Mouse (Mus musculus) ovary, postnatal 10 days (tissue): ENCODE measurements at regions not wholly inside any gene's neighbourhood (a gene's known extent, or its start where the extent isn't known, plus 50 kb on each side); places are given as distances from the start of the nearest gene placed in this dataset.

Experiments used
- DNase-seq: peaks from one replicate; pipeline ENCODE4 v3.0.0; 2022; ENCODE audit warnings: low spot score

- no peak for DNase-seq
Measured at GRCm38 (mm10) chr12:92292460-92293340, 443.7 kb upstream of the Sel1l start.

- no peak for DNase-seq
Measured at GRCm38 (mm10) chr12:92291490-92291889, 442.5 kb upstream of the Sel1l start.

DNA sequence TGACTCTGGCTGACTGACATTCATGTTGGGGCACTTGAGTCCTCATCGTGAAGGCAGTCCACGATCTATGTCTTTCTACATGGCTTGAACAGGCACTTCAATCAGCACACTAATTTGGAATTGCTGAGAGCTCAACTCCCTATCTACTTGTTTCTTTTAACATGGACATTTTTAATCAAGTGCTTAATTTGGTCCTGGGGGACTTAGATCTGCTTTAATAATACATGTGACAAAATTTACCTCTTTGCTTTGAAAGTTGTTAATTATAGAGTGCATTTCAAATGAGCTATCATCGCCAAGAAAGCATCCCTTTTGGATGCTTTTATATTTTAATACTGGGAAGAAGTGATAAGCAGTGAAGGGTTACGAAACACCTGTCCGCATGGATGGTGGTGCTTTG is 436.6 kb upstream of the Sel1l start:
- DNase-seq, result no peak

- DNase-seq, result no peak
Measured at GRCm38 (mm10) chr12:92280470-92280869, 431.5 kb upstream of the Sel1l start.

DNA sequence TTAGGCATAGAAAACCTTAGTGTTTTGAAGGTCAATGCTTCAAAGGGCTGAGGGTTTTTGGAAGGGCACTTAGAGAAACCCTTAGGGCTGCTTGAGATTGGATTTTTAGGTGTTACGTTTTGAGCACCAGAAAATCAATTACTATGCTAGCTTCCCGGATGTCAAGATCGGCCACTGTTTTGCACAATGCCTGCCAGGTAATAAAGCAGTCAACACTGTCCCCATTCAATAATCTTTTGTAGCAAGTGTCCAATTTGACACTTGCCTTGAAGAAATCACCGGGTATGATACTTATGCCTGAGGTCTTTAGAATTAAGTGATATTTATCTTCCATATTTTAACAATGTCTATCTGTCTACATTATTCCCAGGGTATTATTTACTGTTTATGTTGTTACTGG is 403.0 kb upstream of the Sel1l start:
- no peak for DNase-seq

DNA sequence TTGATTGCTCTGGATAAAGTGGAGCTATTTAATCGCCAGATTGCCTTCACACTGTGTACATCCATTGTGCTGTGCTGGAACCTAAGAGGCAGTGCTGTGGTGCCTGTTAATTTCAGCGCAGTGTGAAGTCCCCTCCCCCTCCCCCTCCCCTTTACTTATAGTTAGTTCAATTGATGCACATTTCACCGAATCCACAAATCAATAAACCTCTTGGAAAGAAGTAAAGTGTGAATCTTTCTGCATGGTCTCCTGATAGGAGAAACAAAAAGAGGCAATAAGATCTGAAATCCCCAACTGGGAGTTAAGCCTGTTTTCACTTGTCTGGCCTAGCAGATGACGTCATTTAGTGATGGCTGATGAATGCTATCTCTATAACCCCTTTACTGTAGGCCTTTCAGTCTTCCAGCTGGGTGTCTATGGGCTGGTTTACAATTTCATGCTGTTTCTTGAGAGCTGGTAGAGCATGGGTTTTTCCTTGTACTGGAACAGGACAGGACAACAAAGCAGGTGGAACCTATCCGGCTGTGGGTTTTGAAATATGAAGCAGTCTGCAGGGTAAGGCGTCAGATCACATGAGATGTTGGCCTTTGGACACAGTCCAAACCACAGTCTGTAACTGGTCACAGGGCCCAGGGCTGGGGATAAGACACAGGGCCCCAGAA is 398.0 kb upstream of the Sel1l start:
- no peak for DNase-seq

DNA sequence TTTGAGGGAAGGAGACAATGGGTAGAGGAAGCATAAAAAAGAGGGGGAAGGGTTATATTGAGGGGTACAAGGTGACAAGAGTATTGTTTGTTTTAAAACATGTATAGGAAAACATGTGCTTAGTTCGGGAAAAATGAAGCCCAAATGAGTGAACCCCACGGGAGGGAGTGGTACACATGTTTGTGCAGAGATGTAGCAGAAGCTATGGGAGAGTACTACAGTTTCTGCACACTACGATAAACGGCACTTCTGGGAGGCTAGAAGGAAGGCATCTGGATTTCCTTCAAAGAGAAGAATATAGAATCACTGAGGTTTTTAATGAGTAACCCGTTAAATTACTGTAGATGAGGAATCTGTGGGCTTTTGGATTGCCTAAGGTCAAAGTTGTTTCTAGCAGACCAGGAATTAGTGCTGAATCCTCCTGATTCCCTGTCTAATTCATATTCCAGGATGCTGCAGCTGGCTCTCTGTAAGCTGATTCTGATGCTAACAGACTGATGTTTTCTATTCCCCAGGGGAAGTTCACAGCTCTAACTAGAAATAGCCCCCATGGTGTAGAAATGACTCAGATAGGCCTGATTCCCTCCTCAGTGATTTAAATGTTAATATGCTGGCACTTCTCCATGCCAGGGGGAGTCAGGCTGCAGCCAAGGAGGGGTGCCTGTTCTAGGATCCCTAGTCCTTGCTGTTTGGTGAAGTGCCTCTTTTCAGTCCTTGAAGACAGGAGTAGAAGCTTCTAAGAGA is 391.2 kb upstream of the Sel1l start:
- no peak for DNase-seq

DNA sequence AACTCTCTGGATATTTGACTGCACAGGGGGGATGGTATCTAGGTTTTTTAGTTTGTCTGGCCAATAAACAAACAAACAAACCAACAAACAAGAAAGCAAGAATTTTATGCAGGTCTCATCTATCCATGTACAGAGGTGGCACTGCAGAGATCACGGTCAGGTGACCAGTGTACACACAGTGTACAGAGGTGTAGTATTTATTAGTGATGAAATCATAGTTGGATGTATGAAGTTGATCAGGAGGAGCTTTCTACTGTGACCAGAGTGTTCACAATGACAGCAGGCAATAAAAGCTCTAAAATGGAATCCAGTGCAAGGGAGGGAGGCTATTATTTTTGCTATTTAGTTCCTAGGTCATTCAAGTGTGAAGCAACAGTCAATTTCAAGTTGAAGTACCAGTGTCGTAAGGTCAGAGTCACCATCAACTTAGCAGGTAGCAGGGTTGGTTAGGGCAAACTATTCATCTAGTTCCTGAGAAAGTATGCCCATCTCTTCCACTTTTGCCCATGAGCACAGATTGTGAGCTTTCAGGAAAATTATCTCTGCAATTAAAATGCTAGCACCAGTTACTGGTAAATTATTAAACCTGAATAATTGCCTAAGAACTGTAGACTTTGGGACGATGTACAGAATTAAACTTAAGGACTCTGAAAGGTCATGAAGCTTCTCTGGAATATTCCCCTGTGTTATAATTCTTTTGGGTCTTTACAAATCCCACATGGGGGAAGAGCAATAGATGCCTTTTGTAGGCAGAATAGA is 384.9 kb upstream of the Sel1l start:
- DNase-seq, result no peak

DNA sequence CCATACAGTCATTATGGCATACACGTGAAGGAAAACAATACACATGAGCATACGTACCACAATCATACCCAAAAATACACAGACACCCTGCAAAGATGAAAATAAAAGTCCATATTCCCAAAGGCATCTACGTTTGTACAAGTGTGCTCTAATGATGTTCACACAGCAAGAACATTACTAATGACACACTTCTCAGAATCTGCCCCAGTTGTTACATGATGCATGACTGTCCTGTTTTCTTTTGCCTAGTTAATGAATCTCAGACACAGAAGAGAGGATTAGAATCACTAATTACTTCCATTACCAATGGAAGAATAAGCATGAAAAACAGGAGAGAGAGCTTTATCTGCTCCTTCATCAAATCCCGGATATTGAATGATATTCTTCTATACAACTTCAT is 379.6 kb upstream of the Sel1l start:
- DNase-seq, result no peak

DNA sequence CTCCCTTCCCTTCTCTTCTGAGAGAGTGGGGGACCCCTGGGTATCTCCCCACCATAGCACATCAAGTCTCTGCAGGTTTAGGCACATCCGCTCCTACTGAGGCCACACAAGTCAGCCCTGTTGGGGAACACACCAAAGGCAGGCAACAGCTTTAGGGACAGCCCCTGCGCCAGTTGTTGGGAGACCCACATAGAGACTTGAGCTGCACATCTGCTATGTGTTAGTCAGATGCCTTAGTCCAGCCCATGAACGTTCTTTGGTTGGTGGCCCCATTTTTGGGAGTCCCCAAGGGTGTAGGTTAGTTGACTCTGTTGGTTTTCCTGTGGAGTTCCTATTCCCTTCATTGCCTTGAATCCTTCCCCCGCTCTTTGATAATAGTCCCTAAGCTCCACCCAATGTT is 354.4 kb upstream of the Sel1l start:
- no peak for DNase-seq

DNA sequence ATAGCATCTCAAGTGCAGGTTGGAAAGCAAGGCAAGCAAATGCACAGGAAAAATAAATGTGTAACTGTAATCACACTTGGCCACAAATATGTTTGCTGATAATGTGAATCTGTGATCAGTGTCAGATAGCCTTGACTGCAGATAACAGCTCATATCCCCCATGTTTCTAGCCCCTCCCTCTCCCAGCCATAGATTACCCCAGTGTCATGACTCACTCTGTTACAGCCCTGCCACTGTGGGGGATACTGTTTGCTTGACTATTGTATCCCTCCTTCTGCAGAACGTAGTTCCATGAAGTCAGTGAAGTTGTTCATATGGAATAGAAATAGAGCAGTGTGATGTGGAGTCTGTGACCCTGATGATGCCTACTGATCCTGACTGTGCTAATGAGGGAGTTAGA is 351.6 kb upstream of the Sel1l start:
- no peak for DNase-seq

DNA sequence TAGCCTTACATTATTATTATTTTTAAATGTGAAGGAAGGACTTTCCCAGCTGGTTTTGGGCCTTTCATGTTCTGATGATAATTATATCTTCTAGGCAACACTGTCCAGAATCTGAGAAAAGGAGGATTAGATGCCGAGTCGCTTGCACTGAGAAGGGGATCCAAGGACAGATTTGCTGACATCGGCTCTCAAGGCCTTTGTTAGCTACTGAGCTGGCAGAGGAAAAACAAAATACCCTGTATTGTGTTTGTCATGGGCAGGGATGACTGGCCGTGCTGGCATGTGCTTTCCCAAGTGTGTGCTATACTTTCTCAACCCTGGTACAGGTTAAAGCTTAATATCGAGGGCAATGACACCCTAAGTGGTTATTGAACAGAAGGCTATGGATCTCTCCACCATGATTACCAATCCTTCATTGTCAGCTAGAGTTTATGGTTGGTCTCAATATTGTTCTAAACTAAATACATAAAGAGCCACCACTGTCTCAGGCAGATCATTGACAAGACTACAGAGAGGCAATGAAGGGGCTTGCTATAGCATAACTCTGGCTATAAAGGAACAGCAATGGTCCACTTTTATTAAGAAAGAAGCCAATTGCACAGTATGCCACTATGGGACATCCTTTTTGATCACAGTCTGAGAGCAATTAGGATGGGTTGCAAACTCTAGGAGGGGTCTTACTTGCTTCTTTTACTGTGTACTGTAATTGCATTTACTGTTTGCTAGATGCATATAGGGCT is 350.0 kb upstream of the Sel1l start:
- no peak for DNase-seq

- DNase-seq, result no peak
Measured at GRCm38 (mm10) chr12:92193934-92194685, 345.2 kb upstream of the Sel1l start.

GRCm38 (mm10) chr12:92193199-92193933 is 344.4 kb upstream of the Sel1l start:
- DNase-seq, result no peak

DNA sequence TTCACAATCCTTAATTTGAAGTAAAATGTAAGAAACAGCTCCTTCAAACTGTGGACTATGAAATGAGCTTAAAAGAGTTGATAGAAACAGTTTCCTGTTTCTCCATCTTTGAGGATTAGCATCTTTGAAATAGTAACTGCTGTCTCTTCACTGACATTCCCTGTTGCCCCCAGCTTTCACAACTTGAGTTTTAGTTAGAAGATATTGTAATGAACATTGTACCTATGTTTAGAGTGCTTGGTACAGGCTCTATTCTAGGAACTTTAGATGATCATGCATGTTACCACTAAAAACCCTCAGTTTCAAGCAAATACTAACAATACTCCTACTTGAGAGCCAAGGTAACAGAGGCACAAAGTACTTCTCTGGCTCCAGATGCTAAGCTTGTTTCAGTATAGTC is 340.1 kb upstream of the Sel1l start:
- DNase-seq, result no peak

DNA sequence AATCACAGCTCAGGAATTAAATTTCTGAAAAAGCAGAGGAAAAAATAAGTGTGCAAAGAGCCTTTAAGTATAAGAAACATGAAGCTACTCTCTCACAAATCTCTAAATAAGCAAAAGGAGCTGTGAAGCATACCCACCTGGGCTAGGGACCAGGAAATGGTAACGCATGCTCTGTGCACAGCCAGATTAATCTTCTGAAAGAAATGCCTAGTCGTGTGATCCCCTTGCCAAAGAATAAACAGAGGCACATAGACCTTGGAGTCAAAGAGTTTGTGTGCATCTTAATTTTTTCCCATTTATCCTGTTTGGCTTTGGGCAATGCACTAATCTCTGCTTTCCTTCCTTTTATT is 338.2 kb upstream of the Sel1l start:
- no peak for DNase-seq

GRCm38 (mm10) chr12:92186448-92187132 is 337.6 kb upstream of the Sel1l start:
- no peak for DNase-seq

DNA sequence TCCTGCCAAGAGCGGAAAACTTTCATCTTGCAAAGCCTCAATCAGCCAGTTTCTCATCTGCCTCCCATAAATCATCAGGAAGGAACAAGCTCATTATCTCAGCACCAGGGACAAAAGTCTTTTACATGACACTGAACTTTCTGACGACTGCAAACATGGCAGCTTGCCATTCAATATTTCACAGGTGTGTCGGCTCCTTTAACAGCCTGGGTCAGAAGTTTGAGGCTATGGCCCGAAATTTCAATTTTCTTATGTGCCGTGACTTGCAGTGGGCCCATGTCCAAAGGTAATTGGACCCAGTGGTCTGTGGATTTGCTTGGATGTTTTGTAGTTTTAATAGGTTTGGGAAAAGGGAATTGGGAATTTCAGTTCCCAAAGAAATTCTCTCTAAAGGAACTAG is 330.3 kb upstream of the Sel1l start:
- DNase-seq, result no peak

DNA sequence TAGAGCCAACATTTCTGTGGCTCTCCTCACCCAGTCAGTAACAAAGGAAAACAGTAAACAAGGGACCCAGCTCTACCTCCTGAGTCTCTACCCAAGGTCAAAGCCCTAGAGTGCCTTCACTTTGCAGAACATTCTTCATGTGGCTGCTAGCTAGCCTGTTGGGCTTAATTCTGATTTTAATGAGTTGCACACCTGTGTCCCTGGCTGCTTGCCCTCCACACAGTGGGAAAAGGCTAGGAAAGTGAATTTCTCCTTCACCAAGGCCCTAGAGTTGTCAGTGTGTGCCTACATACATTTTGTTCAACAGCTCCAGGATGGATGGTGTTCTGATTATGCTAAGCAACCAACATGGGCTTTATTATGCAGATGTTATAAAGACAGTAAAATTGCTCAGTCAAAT is 307.8 kb upstream of the Sel1l start:
- no peak for DNase-seq

DNA sequence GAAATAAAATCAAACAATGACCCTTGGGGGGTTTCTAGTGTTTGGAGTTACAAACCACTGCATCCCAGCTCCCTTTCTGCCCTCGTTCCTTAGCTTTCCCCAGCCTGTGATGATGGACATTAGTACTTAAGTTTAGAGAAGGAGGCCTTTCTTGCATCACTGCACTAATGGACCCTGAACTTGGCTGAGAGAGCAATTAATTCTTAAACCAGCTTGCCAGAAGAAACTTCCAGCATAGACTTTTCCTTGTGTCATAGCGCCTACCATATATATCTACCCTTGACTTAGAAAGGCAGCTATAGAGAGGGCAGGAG is 303.9 kb upstream of the Sel1l start:
- DNase-seq, result no peak
